Mouse (Mus musculus): ENCODE measurements around the gene Smoc1. TPM values are rescaled to one million over a fixed set of nuclear protein-coding genes. Genes with fewer than 3 reads are reported as not detected.
A peak's percentile ranks its signal among the peaks of the same experiment; 100 is the strongest.

Smoc1 gene
- polyA plus RNA-seq, 1 experiment from 2014 or later: 15.1 TPM

DNA sequence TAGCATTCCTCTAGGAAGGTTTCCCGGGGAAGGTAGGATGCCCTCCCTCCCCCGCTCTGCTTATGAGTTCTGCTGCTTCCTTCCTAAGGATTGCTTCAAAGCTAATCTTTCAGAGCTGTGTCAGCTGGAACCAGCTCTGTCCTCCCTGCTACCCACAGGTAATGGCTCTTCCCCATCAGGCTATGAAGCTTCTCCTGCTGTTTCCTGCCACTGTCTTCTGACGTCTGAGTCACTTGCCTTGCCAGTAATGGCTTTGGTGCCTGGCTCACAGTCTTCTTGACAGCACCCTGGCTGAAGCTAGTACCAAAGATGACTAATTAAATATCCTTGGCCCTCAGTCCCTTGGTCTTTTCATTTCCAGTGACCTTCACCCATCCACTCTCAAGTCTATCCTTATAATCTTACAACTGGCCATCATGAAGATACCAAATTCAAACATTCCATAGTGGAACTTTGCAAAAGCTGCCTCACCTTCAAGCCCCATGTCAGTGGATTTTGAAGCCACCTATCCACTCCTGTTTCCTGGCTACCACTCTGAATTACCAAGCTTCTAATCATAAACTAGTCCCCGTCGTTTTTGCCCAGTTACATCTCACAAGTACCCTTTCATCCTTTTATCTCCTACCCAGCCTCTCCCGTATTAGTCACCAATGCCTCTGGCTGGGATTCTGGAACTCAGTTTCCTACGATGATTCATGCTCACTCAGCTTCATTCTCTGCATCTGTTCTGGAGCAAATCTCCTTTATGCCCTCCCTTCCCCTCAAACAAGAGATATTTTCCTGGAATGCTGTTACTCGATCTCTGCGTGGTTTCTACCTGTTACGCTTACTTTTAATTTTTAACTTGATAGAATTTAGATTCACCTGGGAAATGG lies 209.1 kb downstream of the Smoc1 start:
- ATAC-seq (ENCODE audit: low FRiP score): no peak
- no peak overlapping the region for H3K27ac ChIP-seq (replicated peaks)
- H3K36me3 ChIP-seq: no peaks in the 10 kb centered on the region
- no peak overlapping the region for H3K9ac ChIP-seq (replicated peaks)
- no peaks in the 10 kb centered on the region for H3K9me3 ChIP-seq (replicated peaks)
- no peaks in the 10 kb centered on the region for H3K4me1 ChIP-seq
- H3K27me3 ChIP-seq (replicated peaks): no peaks in the 10 kb centered on the region
- H3K4me3 ChIP-seq (replicated peaks): no peak overlapping the region
- H3K4me2 ChIP-seq: no peak overlapping the region
- WGBS: 89% methylated on average over 10 of the region's 10 CpGs

Small RNAs within 50 kb of the gene (microRNA-seq; reads per million reads assigned to microRNA genes)
- gene Mir3067: 8.7 reads per million, percentile 23 among the genes with 10 or more reads in this experiment

Other genes starting within 250 kb of the Smoc1 start
- 9.1 and 11.9 TPM in 2 replicates for gene Susd6, start 236.3 kb upstream of the Smoc1 start, polyA plus RNA-seq (2015; fragmentation: Nextera tagmentation; extraction: Ambion mirVana)
- gene Srsf5, start 81.3 kb upstream of the Smoc1 start, polyA plus RNA-seq (2015; fragmentation: Nextera tagmentation; extraction: Ambion mirVana): 379 and 417 TPM in 2 replicates
- gene Slc10a1, start 58.1 kb upstream of the Smoc1 start, polyA plus RNA-seq (2015; fragmentation: Nextera tagmentation; extraction: Ambion mirVana): 0.63 and 0.67 TPM in 2 replicates

Data from neural tube, embryonic 15.5 days (tissue).